Mouse (Mus musculus) lung, embryonic 14.5 days (tissue): ENCODE measurements around the gene Elmo1. TPM values are rescaled to one million over a fixed set of nuclear protein-coding genes. Genes with fewer than 3 reads are reported as not detected.
A peak's percentile ranks its signal among the peaks of the same experiment; 100 is the strongest.

Source experiments
- ATAC-seq: fragments of 200-750 bp; cut with Nextera tagmentation; 2 replicates; pipeline ENCODE4 v1.8.0; 2017; ENCODE audit warnings: mild to moderate bottlenecking, moderate TSS enrichment, moderate library complexity; ENCODE audit not compliant: insufficient read depth
- DNase-seq: peaks from one replicate; pipeline ENCODE4 v3.0.0-alpha.2; 2015
- H3K27ac ChIP-seq: fragments of 300-500 bp; sonication (generic); 2 replicates; pipeline ENCODE4 v1.5.1; 2014; ENCODE audit warnings: low read depth, mild to moderate bottlenecking, moderate library complexity
- H3K27me3 ChIP-seq: fragments of 300-500 bp; sonication (generic); 2 replicates; pipeline ENCODE4 v1.6.1; 2014; ENCODE audit warnings: low read length, control low read depth; ENCODE audit not compliant: insufficient read depth
- H3K36me3 ChIP-seq: fragments of 300-500 bp; sonication (generic); 2 replicates; pipeline ENCODE4 v1.6.1; 2014; ENCODE audit warnings: control low read depth; ENCODE audit not compliant: insufficient read depth
- H3K4me1 ChIP-seq: fragments of 300-500 bp; sonication (generic); 2 replicates; pipeline ENCODE4 v1.6.1; 2014; ENCODE audit warnings: antibody characterized with exemption, control low read depth; ENCODE audit not compliant: insufficient read depth
- H3K4me2 ChIP-seq: fragments of 300-500 bp; sonication (generic); 2 replicates; pipeline ENCODE4 v1.6.1; 2014; ENCODE audit warnings: mild to moderate bottlenecking
- H3K4me3 ChIP-seq: fragments of 300-500 bp; sonication (generic); 2 replicates; pipeline ENCODE4 v1.5.1; 2014; ENCODE audit warnings: low read depth, low read length
- H3K9ac ChIP-seq: fragments of 300-500 bp; sonication (generic); 2 replicates; pipeline ENCODE4 v1.6.1; 2014
- H3K9me3 ChIP-seq: fragments of 300-500 bp; sonication (generic); 2 replicates; pipeline ENCODE4 v1.6.1; 2016; ENCODE audit warnings: low read depth, low read length, control low read depth
- CTCF ChIP-seq: IDR thresholded peaks from 2 replicates; pipeline ENCODE4 v1.5.1; 2016; ENCODE audit warnings: antibody characterized with exemption, low read depth
- WGBS: fragments of 180-500 bp; shearing (Covaris S2); extraction: QIAGEN DNeasy Blood & Tissue Kit; methylation state at CpG from one replicate; pipeline ENCODE4 v1.1.7; 2014; 5-methylcytosine and 5-hydroxymethylcytosine counted together
- polyA plus RNA-seq: library from polyadenylated mRNA; unstranded; fragments of >200 nt; fragmentation: Nextera tagmentation; extraction: Ambion mirVana; gene quantifications from 2 replicates; pipeline ENCODE4 v1.2.1, GENCODE M21; 2014

The Elmo1 gene
- polyA plus RNA-seq, 1 experiment from 2014 or later, result 37.8 TPM

GRCm38 (mm10) chr13:20551559-20551958, 461.2 kb downstream of the Elmo1 start:
- no peaks in the 10 kb centered on the region for H3K9me3 ChIP-seq
- ATAC-seq (no peak), DNase-seq (no peak)
- no peak for TF ChIP-seq CTCF
- no peaks in the 10 kb centered on the region; the same call in 1 of the 2 replicates for H3K4me1 ChIP-seq
- no peak overlapping the region for H3K4me2 ChIP-seq
- H3K9ac ChIP-seq, result no peak overlapping the region
- no peak overlapping the region for H3K4me3 ChIP-seq
- H3K27me3 ChIP-seq, result no peaks in the 10 kb centered on the region
- no peaks in the 10 kb centered on the region for H3K36me3 ChIP-seq
- H3K27ac ChIP-seq, result no peak overlapping the region
- 85% methylated on average over 1 of the region's 1 CpGs for WGBS

- TF ChIP-seq CTCF, result no peak
- DNase-seq (no peak), ATAC-seq (no peak)
- Histone ChIP-seq H3K4me2 (no peak overlapping the region), H3K27me3 (no peaks in the 10 kb centered on the region), H3K4me3 (no peak overlapping the region), H3K4me1 (no peaks in the 10 kb centered on the region), H3K9me3 (no peaks in the 10 kb centered on the region), H3K27ac (no peak overlapping the region), H3K9ac (no peak overlapping the region), H3K36me3 (no peaks in the 10 kb centered on the region)
- WGBS, result 87% methylated on average over 4 of the region's 4 CpGs
Observed at GRCm38 (mm10) chr13:20555853-20556452, 465.6 kb downstream of the Elmo1 start.

GRCm38 (mm10) chr13:20556739-20557138, 466.3 kb downstream of the Elmo1 start:
- 82% methylated on average over 10 of the region's 10 CpGs for WGBS
- ATAC-seq (no peak), DNase-seq (no peak)
- H3K9ac ChIP-seq, result no peak overlapping the region
- H3K27me3 ChIP-seq, result no peaks in the 10 kb centered on the region
- H3K27ac ChIP-seq, result no peak overlapping the region
- no peak overlapping the region for H3K4me3 ChIP-seq
- no peaks in the 10 kb centered on the region for H3K4me1 ChIP-seq
- TF ChIP-seq CTCF, result no peak
- H3K9me3 ChIP-seq, result no peaks in the 10 kb centered on the region
- H3K36me3 ChIP-seq, result no peaks in the 10 kb centered on the region
- H3K4me2 ChIP-seq, result no peak overlapping the region

- Histone ChIP-seq H3K9ac (no peak overlapping the region), H3K27ac (no peak overlapping the region), H3K9me3 (no peaks in the 10 kb centered on the region), H3K4me2 (no peak overlapping the region), H3K4me3 (no peak overlapping the region), H3K36me3 (no peaks in the 10 kb centered on the region), H3K27me3 (no peaks in the 10 kb centered on the region), H3K4me1 (no peaks in the 10 kb centered on the region)
- DNase-seq (no peak), ATAC-seq (no peak)
- TF ChIP-seq CTCF, result no peak
- WGBS, result 88% methylated on average over 8 of the region's 8 CpGs
Observed at GRCm38 (mm10) chr13:20557156-20557555, 466.8 kb downstream of the Elmo1 start.

GRCm38 (mm10) chr13:20558376-20558775, 468.0 kb downstream of the Elmo1 start:
- Histone ChIP-seq H3K4me3 (no peak overlapping the region), H3K4me2 (no peak overlapping the region), H3K27me3 (no peaks in the 10 kb centered on the region), H3K4me1 (no peaks in the 10 kb centered on the region), H3K27ac (no peak overlapping the region), H3K9ac (no peak overlapping the region), H3K36me3 (no peaks in the 10 kb centered on the region), H3K9me3 (no peaks in the 10 kb centered on the region)
- no peak for TF ChIP-seq CTCF
- ATAC-seq (no peak), DNase-seq (no peak)
- 82% methylated on average over 2 of the region's 2 CpGs for WGBS

GRCm38 (mm10) chr13:20564414-20564813, 474.0 kb downstream of the Elmo1 start:
- Histone ChIP-seq H3K4me1 (no peaks in the 10 kb centered on the region), H3K9me3 (no peaks in the 10 kb centered on the region), H3K36me3 (no peaks in the 10 kb centered on the region), H3K4me3 (no peak overlapping the region), H3K27ac (no peak overlapping the region), H3K4me2 (no peak overlapping the region), H3K27me3 (no peaks in the 10 kb centered on the region), H3K9ac (no peak overlapping the region)
- peak; percentile 45 for TF ChIP-seq CTCF
- no peak for DNase-seq
- 86% methylated on average over 9 of the region's 9 CpGs for WGBS
- ATAC-seq, result no peak

- H3K4me2 ChIP-seq, result no peak overlapping the region
- peaks cover 7% of the 10 kb centered on the region; the same call in 1 of the 2 replicates for H3K36me3 ChIP-seq
- H3K27ac ChIP-seq, result no peak overlapping the region
- H3K9ac ChIP-seq, result no peak overlapping the region
- H3K9me3 ChIP-seq, result no peaks in the 10 kb centered on the region
- TF ChIP-seq CTCF, result no peak
- no peaks in the 10 kb centered on the region for H3K4me1 ChIP-seq
- DNase-seq (no peak), ATAC-seq (no peak)
- H3K27me3 ChIP-seq, result no peaks in the 10 kb centered on the region
- 82% methylated on average over 2 of the region's 2 CpGs for WGBS
- no peak overlapping the region for H3K4me3 ChIP-seq
Observed at GRCm38 (mm10) chr13:20575186-20575585, 484.8 kb downstream of the Elmo1 start.

GRCm38 (mm10) chr13:20585868-20586267, 495.5 kb downstream of the Elmo1 start:
- H3K9ac ChIP-seq, result no peak overlapping the region
- WGBS, result 71% methylated on average over 4 of the region's 4 CpGs
- ATAC-seq (no peak), DNase-seq (no peak)
- H3K4me3 ChIP-seq, result no peak overlapping the region
- H3K27ac ChIP-seq, result no peak overlapping the region
- no peaks in the 10 kb centered on the region for H3K36me3 ChIP-seq
- TF ChIP-seq CTCF, result no peak
- no peak overlapping the region for H3K4me2 ChIP-seq
- no peaks in the 10 kb centered on the region for H3K4me1 ChIP-seq
- H3K9me3 ChIP-seq, result no peaks in the 10 kb centered on the region
- no peaks in the 10 kb centered on the region for H3K27me3 ChIP-seq
